Mouse (Mus musculus): Measurements from ENCODE around the gene A2ml1.

A2ml1 gene

DNA sequence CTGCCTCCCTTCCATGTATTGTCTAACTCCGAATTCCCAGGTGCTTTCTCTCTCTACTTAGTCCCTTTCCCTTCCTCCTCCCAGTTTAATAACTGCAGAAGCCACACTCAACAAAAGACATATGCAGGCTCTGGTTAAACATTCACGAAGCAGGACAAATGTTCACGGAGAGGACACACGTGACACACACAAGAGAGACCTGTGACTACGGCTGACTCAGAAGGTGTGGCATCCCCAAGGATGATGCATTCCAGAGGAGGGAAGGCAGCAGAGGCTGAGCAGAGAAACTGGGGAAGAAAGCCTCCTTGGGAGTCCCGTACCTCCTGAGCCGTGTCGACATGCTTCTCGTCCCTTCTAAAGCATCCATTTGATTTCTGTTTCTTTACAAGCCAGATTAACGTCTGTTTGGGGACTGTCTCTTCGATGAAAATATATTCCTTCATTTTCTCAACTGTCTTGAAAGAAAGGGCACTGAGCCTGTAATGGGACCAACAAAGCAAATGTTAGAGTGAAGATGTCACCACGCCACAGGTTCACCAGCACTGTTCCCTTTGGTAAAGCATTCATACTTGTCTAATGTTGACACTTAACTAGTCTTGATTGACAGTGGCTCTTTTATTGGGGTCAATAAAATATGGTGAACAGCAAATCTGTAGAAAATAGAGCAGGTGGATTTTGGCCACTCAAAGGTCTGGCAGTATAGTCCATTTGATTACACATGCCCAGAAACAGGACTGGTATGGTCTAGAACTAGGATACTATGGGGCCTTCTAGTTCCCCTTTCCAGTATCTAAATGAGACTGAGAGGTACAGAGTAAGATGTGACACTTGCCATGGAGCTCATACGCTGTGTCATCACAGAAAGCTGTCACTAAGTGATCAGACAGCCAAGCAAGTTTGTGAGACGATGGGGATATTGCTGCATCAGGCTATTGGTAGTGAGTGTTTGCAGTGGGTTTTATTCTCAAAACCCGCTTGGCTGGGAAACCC is 31.6 kb downstream of the A2ml1 start:
- no peak for DNase-seq (ENCODE audit: low spot score in 2 of 2)

DNA sequence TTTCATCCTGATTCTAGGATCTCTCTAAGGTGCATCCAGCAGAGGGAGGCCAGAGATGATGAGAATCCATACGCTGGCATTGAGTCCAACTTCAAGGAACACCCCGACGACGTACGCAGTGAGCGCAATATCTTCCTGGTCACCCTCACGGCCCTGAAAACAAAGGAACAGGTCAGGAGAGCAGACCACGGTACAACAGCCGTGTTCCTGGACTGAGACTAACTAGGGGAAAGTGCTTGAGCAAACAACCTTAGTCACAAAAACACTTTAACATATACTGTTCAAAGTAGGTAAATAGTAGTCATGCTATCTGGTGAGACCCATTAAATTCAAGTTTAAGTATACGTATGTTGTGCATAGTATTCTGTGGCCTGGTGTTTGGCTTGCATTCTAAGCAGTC is 32.9 kb downstream of the A2ml1 start:
- no peak for DNase-seq (ENCODE audit: low spot score in 2 of 2)

DNA sequence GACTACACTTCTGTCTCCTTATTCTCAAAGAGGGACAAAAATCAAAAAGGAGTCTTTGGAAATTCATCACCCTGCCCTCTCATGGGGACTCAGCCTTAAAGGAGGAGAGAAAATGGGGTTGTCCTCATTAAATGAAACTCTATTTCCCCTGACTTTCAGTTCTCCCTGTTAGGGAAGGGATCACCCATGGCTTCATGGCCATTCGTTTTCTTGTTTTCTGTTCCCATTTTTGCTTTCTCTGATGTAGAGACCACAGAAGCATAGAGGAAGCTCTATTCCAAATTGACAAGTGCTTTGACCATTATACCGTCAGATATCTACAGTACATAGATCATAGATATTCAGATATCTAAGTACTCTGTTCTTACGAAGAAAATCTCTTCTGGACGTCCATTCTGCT is 36.0 kb downstream of the A2ml1 start:
- DNase-seq (ENCODE audit: low spot score in 2 of 2) = no peak

DNA sequence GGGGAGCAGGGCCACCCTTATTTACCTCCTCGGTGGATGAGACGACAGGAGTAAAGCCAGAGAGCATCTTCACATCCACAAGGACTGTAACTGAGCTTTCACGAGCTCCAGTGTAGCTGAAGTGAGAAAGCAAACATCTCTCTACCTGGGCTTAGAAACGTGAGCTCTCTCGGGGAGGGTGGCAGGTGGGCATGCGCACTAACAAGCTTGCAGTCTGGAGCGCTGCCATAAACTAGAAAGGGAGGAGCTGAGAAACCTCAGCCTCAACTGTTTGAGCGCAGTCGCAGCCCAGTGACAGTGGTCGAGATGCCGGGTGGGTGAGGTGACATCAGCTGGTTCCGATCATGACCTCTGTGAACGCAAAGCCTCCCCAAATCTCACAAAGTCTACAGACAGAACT is 38.2 kb downstream of the A2ml1 start:
- DNase-seq (ENCODE audit: low spot score in 2 of 2) = no peak

DNA sequence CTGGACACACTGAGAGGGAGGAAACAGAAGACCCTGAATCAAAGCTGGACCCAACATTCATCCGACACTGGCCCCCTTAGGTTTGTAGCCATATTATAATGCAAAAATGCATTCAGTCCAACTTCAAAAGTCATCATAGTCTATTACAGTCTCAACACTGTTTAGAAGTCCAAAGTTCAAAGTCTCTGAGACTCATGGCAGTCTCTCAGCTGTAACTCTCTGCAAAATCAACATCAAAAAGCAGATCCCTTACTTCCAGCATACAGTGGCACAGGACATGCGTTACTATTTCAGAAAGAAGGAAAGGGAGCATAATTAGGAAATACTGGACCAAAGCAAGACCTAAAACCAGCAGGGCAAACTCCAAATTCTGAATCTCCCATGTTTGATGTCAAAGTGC is 46.2 kb downstream of the A2ml1 start:
- DNase-seq (ENCODE audit: low spot score in 2 of 2) = no peak

DNA sequence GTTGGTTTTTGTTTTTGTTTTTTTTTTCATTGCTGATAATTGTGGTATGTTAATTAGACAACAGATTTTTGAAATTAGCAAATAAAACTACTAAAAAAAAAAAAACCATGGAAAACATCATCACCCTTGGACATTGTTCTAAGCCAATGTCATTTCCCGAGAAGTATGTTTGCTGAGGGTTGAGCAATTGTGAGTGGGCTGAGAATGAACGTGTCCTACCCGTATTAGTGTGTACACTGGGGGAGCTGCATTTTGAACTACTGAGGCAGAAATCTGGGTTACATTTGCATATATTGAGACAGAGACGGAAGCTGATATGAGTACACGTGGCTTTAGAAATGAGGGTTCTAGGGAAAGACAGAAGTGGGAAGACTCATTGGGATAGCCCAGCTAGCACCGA is 48.1 kb downstream of the A2ml1 start:
- DNase-seq (ENCODE audit: low spot score in 2 of 2) = no peak

DNA sequence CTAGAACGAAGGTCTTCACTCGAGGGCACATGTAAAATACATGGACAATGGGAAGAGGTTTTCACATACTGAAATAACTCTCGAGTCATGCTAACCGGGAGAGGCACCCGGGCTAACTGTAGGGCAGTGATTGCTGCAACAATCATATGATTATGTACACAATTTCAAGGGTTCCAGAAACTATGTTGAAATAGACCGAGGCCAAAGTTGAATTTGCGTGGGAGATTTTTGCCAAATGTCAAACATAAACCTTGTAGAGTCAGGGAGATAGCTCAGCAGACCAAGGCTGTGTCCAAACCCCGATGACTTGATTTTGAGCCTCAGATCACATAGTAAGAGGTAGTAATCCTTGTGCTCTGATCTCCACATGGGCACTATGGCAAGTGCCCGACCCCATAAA is 48.7 kb downstream of the A2ml1 start:
- DNase-seq (ENCODE audit: low spot score in 2 of 2) = no peak

DNA sequence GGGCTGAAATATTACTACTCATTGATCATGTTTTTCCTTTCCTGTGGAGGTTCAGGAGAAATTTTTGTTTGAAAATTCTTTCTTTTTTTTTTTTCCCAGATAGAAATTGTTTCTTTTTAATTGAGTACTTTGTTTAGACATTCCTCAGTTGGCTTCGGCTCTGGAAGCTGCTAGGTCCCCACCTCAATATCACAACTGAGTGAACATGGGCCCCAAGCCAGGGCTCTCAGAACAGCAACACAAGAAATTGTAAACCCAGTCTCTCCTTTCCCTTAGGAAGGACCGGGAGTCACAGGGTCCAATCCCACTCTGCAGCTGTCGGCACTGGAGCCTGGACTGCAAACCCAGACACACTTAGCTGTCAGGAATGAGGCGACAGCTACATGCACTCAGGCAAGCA is 52.9 kb downstream of the A2ml1 start:
- DNase-seq (ENCODE audit: low spot score in 2 of 2) = no peak

DNA sequence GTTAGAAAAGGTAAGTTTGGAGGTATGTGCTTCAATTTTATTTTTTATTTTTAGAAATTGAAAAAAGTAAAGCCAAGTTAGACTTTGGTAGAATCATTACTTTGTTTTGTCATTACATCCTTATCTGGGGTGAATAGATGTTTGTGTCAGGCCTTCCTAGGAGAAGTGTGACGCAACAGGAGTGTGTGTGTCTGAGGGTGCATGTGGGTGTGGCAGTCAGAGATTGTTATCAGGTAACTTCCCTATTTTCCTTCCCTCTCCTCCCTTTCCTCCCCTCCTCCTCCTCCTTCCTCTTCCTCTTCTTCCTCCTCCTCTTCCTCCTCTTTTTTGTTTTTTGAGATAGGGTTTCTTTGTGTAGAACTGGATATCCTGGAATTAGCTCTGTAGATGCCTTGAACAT is 54.3 kb downstream of the A2ml1 start:
- DNase-seq (ENCODE audit: low spot score in 2 of 2) = no peak

DNA sequence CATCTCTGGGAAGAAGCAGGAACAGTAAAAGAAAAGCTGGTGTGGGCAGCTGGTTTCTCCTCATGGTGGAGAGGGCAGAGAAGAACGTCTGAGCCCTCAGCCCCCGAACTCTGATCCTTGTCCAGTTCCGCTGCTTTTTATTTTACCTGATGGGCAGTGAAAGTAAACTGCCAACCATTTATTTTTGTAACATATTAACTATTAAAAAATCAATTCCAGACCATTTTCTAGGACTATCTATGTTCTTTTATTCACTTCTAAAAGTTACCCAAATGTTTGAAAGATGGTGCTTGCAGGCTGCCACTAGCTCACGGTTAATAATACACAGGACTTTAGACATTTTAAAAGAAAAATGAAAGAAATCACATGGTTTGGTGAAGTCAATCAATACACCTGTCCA is 54.8 kb downstream of the A2ml1 start, which contains the start of gene Pzp:
TSS of gene Pzp (minus strand) at position 120 of the 400 bp plus-strand sequence.
- DNase-seq (ENCODE audit: low spot score in 2 of 2) = no peak

DNA sequence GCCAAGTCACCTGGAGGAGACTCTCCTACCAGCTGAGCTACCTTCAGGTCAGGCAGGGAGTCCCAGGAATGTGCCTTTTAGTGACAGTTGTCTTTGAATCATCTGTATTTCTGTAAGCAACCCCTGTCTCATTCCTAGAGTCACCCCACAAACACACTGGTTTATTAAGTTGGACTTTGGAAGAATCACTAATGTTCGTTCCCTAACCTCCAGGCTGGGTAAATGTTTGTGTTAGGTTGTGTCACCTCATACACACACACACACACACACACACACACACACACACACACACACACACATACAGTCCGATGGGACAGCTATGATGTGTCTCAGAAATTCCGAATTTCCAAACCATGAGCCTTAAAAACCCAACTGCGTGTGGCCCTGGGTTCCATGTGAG is 55.6 kb downstream of the A2ml1 start:
- DNase-seq (ENCODE audit: low spot score in 2 of 2) = no peak

DNA sequence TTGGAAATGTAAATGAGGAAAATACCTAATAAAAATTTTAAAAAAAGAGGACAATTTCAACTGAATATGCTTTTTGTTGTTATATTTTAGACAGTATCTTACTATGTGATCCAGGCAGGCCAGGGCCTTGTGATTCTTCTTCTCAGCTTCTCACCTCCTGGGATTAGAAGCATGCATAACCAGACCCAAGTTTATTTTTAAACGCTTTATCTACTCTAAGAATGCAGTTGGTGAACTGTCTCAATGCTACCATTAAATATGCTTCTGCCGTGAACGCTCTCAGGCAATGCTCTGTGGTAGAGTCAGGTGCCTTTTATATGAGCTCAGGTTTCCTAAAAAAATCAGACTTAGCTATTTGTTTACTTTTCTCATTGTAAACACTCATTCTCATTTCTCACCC is 58.0 kb downstream of the A2ml1 start:
- DNase-seq (ENCODE audit: low spot score in 2 of 2) = no peak

DNA sequence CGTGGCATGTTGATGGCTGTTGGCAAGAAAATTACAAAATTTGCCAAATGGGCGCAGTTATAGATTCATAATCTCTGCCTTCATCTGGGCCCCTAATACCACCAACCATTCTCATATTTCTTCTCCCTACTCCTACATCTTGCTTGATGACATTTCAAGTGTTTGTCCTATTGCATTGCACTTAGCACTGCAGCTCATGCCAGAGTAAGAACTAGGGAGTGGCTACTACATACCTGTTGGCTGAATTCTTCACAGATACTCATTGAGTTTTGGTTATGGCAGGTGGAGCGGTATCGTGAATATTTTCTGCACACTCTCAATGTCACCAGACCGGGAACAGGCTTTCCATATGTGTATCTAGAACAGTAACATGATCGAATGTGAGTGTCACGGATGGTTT is 62.2 kb downstream of the A2ml1 start:
- DNase-seq (ENCODE audit: low spot score in 2 of 2) = no peak

DNA sequence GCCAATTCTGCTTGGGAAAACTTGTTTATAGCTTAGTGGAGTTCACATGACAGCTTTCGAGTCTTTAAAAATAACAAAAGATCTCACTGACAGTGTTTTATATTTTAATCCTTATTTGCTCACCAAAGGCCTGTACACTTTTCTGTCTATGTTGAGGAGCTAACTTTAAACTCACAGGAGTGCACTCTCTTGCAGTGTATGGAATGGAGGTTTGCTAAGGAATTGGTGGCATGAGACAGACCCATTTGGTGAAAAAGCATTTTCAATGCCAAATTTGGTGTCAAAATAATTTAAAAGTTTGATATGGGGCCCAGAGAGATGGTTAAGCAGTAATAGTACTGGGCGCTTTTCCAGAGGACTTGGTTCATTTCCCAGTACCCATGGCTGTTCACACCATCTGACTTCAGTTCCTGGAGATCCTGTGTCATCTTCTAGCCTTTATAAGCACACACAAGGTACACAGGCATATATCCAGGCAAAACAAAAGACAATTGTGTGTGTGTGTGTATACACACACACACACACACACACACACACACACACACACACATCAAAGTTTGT is 75.7 kb downstream of the A2ml1 start:
- DNase-seq (ENCODE audit: low spot score in 2 of 2) = no peak

DNA sequence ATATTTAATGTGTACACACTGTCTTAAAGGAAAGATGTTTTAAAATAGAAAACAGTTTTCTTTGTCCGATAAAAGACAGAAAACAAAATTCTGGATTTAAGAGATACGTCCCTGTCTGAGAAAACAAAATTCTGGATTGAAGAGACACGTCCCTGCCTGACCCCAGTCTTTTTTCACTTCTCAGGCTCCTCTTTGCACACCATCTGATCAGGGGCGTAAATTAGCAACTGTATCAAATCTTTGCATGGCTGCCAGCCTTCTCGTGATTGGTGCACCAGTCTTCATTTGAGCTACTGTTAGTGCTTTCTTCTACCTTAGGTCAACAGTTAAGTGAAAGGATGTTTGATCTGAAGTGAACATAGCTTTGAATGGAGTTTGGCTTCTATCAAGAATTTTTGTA is 76.7 kb downstream of the A2ml1 start:
- no peak for DNase-seq (ENCODE audit: low spot score in 2 of 2)

DNA sequence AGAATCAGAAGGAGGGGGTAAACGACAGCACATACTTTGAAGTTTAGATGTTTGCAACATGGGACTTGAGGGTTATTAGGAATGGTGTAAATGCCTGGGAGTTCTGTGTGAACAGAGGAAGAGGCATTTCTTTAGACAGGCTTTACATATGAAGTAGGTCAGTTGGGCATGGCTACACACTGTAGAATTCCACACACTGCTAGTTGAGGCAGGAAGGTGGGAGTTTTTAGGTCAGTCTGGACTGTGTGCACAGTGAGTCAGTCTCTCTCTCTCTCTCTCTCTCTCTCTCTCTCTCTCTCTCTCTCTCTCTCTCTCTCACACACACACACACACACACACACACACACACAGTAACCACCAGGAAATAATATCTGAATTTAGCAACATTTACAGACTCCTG is 86.1 kb downstream of the A2ml1 start:
- DNase-seq (ENCODE audit: low spot score in 2 of 2) = no peak

DNA sequence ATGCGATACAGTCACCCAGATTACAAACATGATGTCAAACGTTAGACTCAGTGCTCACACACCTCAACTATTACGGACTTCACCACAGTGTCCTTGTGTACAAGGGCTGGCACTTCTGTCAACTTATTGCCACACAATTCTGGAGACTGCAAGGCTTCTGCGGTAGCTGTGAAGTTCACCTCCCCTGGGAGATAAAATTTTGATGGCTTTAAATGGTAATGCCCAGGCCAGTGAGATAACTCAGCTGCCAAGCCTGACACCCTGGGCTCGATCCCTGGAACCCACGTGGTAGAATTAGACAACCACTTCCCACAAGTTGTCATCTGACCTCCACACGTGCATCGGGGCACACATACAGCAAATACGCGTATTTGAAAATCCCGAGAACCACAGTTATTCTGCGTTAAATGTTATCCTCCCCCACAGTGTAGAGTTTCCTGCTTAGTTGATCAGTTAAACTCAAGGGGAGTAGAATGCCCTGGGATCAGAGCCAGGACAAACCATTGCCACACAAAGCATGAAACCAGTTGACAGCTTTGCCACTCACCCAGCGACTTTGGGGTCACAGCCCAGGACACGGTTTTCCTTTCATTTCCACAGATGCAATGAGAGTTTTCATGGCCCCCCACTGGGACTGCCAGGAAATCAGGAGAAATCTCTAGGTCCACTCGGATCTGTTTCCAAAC is 86.6 kb downstream of the A2ml1 start:
- DNase-seq (ENCODE audit: low spot score in 2 of 2) = no peak

DNA sequence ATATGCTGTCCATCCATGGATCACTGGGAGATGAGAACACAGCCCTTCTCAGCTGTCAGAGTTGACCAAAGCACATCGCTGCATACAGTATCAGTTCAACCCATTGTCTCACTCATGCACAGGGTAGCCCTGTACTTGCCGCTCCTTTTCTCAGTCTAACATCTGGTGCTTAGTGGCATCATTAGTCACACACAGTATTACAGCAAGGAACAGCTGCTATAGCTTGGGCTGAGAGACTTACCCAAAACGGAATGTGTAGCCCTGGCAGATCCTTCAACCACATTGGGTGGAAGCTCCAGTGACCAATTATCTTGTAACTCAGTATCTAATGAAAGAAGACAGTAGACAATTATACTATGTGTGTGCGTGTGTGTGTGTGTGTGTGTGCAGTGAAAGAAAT is 89.5 kb downstream of the A2ml1 start:
- DNase-seq (ENCODE audit: low spot score in 2 of 2) = no peak

DNA sequence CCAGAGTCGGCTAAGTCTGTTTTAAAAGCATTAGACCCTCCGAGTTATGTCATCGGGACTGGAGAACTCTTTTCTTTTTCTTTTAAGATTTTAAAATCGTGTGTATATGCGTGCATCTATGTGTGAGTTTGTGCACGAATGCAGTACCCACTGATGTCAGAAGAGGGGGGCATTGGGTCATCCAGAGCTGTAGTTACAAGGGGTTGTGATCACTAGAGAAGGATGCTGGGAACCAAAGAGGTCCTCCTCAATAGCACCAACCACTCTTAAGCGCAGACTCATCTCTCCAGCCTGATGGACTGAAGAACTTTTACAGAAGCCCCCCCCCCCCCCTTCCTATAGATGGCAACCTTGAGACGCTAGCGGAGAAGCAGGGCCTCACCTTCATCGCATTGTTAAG is 91.3 kb downstream of the A2ml1 start:
- DNase-seq (ENCODE audit: low spot score in 2 of 2) = no peak
